Mouse (Mus musculus): ENCODE results near the gene Xpnpep3.

Xpnpep3 gene

GRCm38 (mm10) chr15:81476597-81476996 is 76.7 kb downstream of the Xpnpep3 start:
- in situ Hi-C loops (cut with MboI, MseI): no loop called here

GRCm38 (mm10) chr15:81479446-81480213 is 79.7 kb downstream of the Xpnpep3 start:
- in situ Hi-C loops (cut with MboI, MseI): loop anchor here (5.0 to 10.0 kb wide), 2 partner anchors 103 to 125 kb away; no protein-coding TSS in a partner anchor

GRCm38 (mm10) chr15:81480284-81480683 is 80.3 kb downstream of the Xpnpep3 start:
- in situ Hi-C loops (cut with MboI, MseI): loop anchor here (5.0 to 10.0 kb wide), 2 partner anchors 102 to 125 kb away; no protein-coding TSS in a partner anchor

- in situ Hi-C loops (cut with MboI, MseI): loop anchor here (5.0 to 10.0 kb wide), 2 partner anchors 101 to 124 kb away; no protein-coding TSS in a partner anchor
Measured at GRCm38 (mm10) chr15:81480977-81481379, 81.0 kb downstream of the Xpnpep3 start.

GRCm38 (mm10) chr15:81482966-81483365 is 83.0 kb downstream of the Xpnpep3 start:
- in situ Hi-C loops (cut with MboI, MseI): loop anchor here (5.0 to 10.0 kb wide), 2 partner anchors 99 to 122 kb away; no protein-coding TSS in a partner anchor

GRCm38 (mm10) chr15:81483691-81484090 is 83.8 kb downstream of the Xpnpep3 start:
- in situ Hi-C loops (cut with MboI, MseI): loop anchor here (5.0 to 10.0 kb wide), 2 partner anchors 99 to 121 kb away; no protein-coding TSS in a partner anchor

- in situ Hi-C loops (cut with MboI, MseI): loop anchor here in 1 of 2 experiments (10.0 kb wide), 1 partner anchor 119 kb away; no protein-coding TSS in a partner anchor
Measured at GRCm38 (mm10) chr15:81485483-81485882, 85.5 kb downstream of the Xpnpep3 start.

GRCm38 (mm10) chr15:81503466-81503865 is 103.5 kb downstream of the Xpnpep3 start:
- in situ Hi-C loops (cut with MboI, MseI): no loop called here

- in situ Hi-C loops (cut with MboI, MseI): no loop called here
Measured at GRCm38 (mm10) chr15:81503995-81504394, 104.1 kb downstream of the Xpnpep3 start.
